Mouse (Mus musculus): ENCODE measurements around the gene Ccdc103. TPM values are rescaled to one million over a fixed set of nuclear protein-coding genes. Genes with fewer than 3 reads are reported as not detected.
A peak's percentile ranks its signal among the peaks of the same experiment; 100 is the strongest.

Ccdc103 gene
- polyA plus RNA-seq, 1 experiment: not detected

DNA sequence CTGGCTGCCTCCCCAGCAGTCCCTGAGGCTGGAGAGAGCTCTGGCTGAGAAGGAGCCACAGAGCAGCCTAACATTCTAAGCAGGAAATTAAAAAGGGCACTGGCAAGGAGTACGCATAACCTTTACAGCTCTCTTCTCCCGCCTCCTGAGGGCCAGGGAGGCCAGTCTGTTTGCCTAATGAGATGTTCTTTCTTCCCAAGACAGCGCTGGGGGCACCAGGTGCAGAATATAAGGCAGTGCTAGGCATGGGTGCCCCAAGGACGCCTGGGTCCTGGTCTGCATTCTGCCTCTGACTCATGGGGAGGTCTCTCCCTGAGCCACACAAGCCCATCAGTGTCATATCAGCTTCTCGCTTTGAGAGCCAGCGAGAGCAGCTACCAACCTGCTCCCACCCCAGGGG, 40.5 kb downstream of the Ccdc103 start:
- H3K27me3 ChIP-seq (ENCODE audit: control insufficient read depth, insufficient read depth, low read length): no peaks in the 10 kb centered on the region
- H3K36me3 ChIP-seq (ENCODE audit: control insufficient read depth, insufficient read depth, low read length): no peaks in the 10 kb centered on the region
- no peak overlapping the region for H3K27ac ChIP-seq (ENCODE audit: insufficient read depth, low read depth, low read length)
- WGBS: 79% methylated on average over 6 of the region's 6 CpGs
- no peak for TF ChIP-seq CTCF (IDR thresholded peaks at IDR 0.05; ENCODE audit: extremely low read depth, insufficient read length, insufficient replicate concordance, low read depth, low read length)
- TF ChIP-seq POLR2A (IDR thresholded peaks at IDR 0.05; ENCODE audit: low read depth, low read length): no peak
- H3K4me3 ChIP-seq (ENCODE audit: low read depth, low read length): no peak overlapping the region
- H3K4me1 ChIP-seq (ENCODE audit: control insufficient read depth, insufficient read depth, insufficient read length, low read length): no peaks in the 10 kb centered on the region

DNA sequence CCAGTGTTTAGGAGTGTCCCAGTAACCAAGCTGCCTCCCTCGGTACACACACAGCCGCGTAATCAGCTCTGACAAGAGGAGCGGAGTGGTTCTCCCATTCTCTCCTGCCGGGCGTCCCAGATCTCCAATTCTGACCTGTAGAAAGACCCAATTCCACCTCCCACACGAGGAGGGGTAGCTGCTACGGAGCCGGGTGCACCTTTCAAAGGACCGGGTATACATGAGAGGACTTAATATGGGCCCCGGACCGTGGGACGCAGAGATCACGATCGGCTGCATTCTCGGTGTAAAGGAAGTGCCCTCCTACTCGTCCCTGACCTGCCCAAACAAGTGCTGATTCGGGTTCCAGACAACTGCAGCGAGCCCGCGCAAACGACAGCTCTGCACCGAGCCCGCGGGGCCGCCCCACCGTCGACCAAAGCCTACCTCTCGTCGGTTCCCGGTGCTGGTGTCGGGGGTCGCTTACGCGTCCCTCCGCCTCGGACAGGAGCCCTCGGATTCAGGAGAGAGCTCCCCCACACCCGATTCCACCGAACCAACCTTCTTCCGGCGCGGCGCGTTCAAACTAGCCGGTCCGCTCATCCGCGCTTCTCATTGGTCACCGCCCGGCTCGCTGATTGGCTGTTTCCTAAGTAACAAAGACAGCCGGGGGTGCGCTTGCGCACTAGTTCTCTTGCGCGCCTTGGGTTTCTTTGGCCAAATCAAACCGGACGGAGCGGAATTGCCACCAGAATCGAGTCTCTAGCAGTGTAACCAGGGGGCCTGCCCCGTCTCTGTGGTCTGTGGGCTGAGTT, 43.8 kb downstream of the Ccdc103 start, which contains the start of gene Kif18b:
Kif18b (minus strand) TSS at position 568 of the 794 bp plus-strand sequence.
- Histone ChIP-seq H3K27ac (ENCODE audit: insufficient read depth, low read depth, low read length) (peak within 1 kb of the TSS; percentile 60), H3K4me3 (ENCODE audit: low read depth, low read length) (peak within 1 kb of the TSS; percentile 92), H3K36me3 (ENCODE audit: control insufficient read depth, insufficient read depth, low read length) (no peaks in the 10 kb centered on the region), H3K4me1 (ENCODE audit: control insufficient read depth, insufficient read depth, insufficient read length, low read length) (no peaks in the 10 kb centered on the region), H3K27me3 (ENCODE audit: control insufficient read depth, insufficient read depth, low read length) (no peaks in the 10 kb centered on the region)
- TF ChIP-seq POLR2A (IDR thresholded peaks at IDR 0.05; ENCODE audit: low read depth, low read length) (no peak; the same call in 1 of the 2 replicates), CTCF (IDR thresholded peaks at IDR 0.05; ENCODE audit: extremely low read depth, insufficient read length, insufficient replicate concordance, low read depth, low read length) (peak; percentile 6; the same call in 1 of the 2 replicates)
- WGBS: under 1% methylated on average over 62 of the region's 62 CpGs

DNA sequence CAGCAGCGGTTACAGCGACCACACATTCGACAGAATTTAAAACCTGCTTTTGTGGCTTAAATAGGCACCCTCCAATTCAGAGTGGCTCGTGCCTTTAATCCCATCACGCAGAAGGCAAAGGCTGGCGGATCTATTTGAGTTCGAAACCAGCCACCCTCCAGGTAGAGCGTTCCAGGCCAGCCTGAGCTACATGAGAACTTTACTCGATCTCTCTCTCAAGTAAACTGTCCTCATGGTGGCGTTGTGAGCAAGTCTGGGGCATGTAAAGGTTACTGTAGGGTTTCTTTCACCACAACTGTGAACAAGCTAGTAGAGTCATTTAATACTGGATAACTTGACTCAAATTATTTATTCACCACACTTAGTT, 44.3 kb downstream of the Ccdc103 start:
- 2% methylated on average over 10 of the region's 10 CpGs for WGBS
- TF ChIP-seq CTCF (IDR thresholded peaks at IDR 0.05; ENCODE audit: extremely low read depth, insufficient read length, insufficient replicate concordance, low read depth, low read length): peak; percentile 4; the same call in 1 of the 2 replicates
- no peak for TF ChIP-seq POLR2A (IDR thresholded peaks at IDR 0.05; ENCODE audit: low read depth, low read length)
- Histone ChIP-seq H3K27me3 (ENCODE audit: control insufficient read depth, insufficient read depth, low read length) (0 out of 2 replicates have a peak, but pooled peaks cover under 1% of the 10 kb centered on the region), H3K4me3 (ENCODE audit: low read depth, low read length) (peak overlapping the region; percentile 92), H3K4me1 (ENCODE audit: control insufficient read depth, insufficient read depth, insufficient read length, low read length) (no peaks in the 10 kb centered on the region), H3K36me3 (ENCODE audit: control insufficient read depth, insufficient read depth, low read length) (no peaks in the 10 kb centered on the region), H3K27ac (ENCODE audit: insufficient read depth, low read depth, low read length) (peak overlapping the region; percentile 60)

DNA sequence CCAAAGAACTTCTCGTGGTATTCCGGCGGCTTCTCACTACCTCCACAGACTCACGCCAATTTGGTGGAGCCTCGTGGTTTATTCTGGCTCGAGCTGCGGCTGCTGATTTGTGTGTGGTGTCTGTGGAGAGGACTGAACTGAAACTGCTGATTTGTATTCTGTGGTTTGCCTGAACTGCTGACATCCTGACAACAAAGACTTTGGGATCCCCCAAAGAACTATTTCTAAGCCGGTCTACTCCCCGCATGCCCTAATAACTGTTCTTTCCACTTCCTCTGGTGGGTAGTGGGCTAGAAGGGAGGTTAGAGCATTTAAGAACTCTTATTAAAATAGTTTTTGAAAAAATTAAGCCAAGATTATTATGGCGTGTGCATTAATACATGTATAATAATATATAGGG, 49.7 kb downstream of the Ccdc103 start:
- H3K36me3 ChIP-seq (ENCODE audit: control insufficient read depth, insufficient read depth, low read length): no peaks in the 10 kb centered on the region
- H3K27me3 ChIP-seq (ENCODE audit: control insufficient read depth, insufficient read depth, low read length): peaks cover 9% of the 10 kb centered on the region; the same call in 1 of the 2 replicates
- no peak overlapping the region for H3K4me3 ChIP-seq (ENCODE audit: low read depth, low read length)
- no peaks in the 10 kb centered on the region for H3K4me1 ChIP-seq (ENCODE audit: control insufficient read depth, insufficient read depth, insufficient read length, low read length)
- TF ChIP-seq CTCF (IDR thresholded peaks at IDR 0.05; ENCODE audit: extremely low read depth, insufficient read length, insufficient replicate concordance, low read depth, low read length) (no peak), POLR2A (IDR thresholded peaks at IDR 0.05; ENCODE audit: low read depth, low read length) (no peak)
- no peak overlapping the region for H3K27ac ChIP-seq (ENCODE audit: insufficient read depth, low read depth, low read length)
- 85% methylated on average over 10 of the region's 10 CpGs for WGBS

Other genes starting within 250 kb of the Ccdc103 start
- gene Meioc, start 217.5 kb upstream of the Ccdc103 start, polyA plus RNA-seq (2012; rRNA removed): not detected in 2 replicates
- gene Ccdc43, start 183.4 kb upstream of the Ccdc103 start, polyA plus RNA-seq (2012; rRNA removed): 1.4 and 2.5 TPM in 2 replicates
- gene Adam11, start 119.8 kb upstream of the Ccdc103 start, polyA plus RNA-seq (2012; rRNA removed): 3.1 TPM in 2 replicates
- 0.70 and 1.4 TPM in 2 replicates for gene Gjc1, start 61.5 kb upstream of the Ccdc103 start, polyA plus RNA-seq (2012; rRNA removed)
- 0.34 TPM in 1 of 2 replicates, not detected in the other for gene Higd1b, start 45.4 kb upstream of the Ccdc103 start, polyA plus RNA-seq (2012; rRNA removed)
- gene Eftud2, start 219 bp upstream of the Ccdc103 start, polyA plus RNA-seq (2012; rRNA removed): 30.7 and 57.1 TPM in 2 replicates
- gene Fam187a, start 4.0 kb downstream of the Ccdc103 start, polyA plus RNA-seq (2012; rRNA removed): not detected in 2 replicates
- gene Gfap, start 19.7 kb downstream of the Ccdc103 start, polyA plus RNA-seq (2012; rRNA removed): 0.30 and 0.65 TPM in 2 replicates
- 2.2 and 5.0 TPM in 2 replicates for gene Kif18b, start 43.9 kb downstream of the Ccdc103 start, polyA plus RNA-seq (2012; rRNA removed)
- gene C1ql1, start 65.5 kb downstream of the Ccdc103 start, polyA plus RNA-seq (2012; rRNA removed): 0.29 and 0.70 TPM in 2 replicates
- gene Nmt1, start 147.0 kb downstream of the Ccdc103 start, polyA plus RNA-seq (2012; rRNA removed): 16.8 and 34.1 TPM in 2 replicates
- 29.3 and 57.7 TPM in 2 replicates for gene Dcakd, start 147.1 kb downstream of the Ccdc103 start, polyA plus RNA-seq (2012; rRNA removed)
- gene Plcd3, start 220.5 kb downstream of the Ccdc103 start, polyA plus RNA-seq (2012; rRNA removed): 3.1 and 4.8 TPM in 2 replicates
- 89.3 and 234 TPM in 2 replicates for gene Acbd4, start 220.5 kb downstream of the Ccdc103 start, polyA plus RNA-seq (2012; rRNA removed)
- gene Hexim1, start 235.0 kb downstream of the Ccdc103 start, polyA plus RNA-seq (2012; rRNA removed): 4.3 and 11.4 TPM in 2 replicates

Measured in small intestine, adult 2 months (tissue).